Comparison of ENCODE assay signal across 12 mouse cellular contexts in the genomic region with DNA sequence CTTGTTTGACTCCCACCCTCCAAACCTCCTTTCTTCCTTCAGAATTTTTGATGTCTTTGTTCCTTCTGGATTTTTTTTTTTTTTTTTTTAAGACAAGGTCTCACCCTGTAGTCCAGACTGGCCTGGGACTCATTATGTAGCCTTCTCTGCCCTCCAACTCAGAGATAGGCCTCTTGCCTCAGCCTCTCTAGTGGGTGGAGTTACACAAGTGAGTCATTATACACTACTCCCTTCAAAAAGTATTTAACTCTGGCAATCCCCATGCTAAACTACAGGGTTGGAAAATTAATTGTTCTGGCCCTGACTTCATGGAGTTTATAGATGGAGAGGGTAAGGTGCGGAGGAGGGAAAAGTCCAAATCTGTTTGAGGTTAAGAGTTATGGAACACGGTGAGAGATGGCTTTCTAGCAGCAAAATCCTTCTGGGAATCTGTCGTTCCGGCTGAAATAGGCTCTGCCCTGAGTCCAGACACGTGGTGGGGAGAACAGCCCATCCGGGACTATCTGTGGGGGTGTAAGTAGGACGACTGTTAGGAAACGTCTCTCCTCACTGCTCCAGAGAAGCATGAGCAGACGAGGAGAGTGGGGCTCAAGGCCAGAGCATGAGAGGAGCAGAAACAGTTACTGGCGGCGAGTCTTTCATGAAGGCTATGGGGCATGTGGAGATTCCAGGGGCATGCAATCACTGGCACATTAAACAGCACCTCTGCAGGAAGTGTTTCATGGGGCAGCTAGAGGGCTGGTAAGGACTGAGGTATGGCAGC. TPM values are rescaled to one million over a fixed set of nuclear protein-coding genes. Genes with fewer than 3 reads are reported as not detected.
DNase-seq lines count a peak whose midpoint lies in the region; ATAC-seq lines count a peak whose summit lies in the region.
"Had no signal": no experiment of that assay in that cellular context is flagged by ENCODE, and none has a peak within 500 bp of the region (broad histone marks: within the 10 kb centered on the region; RNA-seq: fewer than 3 reads in every experiment).

No protein-coding gene starts in this region.

- DNase-seq in testis, postnatal 10 days (ENCODE audit: low spot score), result peak; percentile 42
- no peak for DNase-seq in testis, postnatal 14 days (ENCODE audit: low spot score)
- peak; percentile 4 to 9 for DNase-seq in adrenal gland, postnatal 4 days (ENCODE audit: low spot score in 2 of 2)
- no peak for DNase-seq in limb, embryonic 10.5 days (ENCODE audit: low spot score)
- DNase-seq in adipocyte (ENCODE audit: low spot score), result no peak
- no peak for DNase-seq in forebrain, embryonic 10.5 days (ENCODE audit: extremely low spot score, low spot score)
- DNase-seq: cerebellum, adult 11-12 months; liver, embryonic 13.5 days; lung, postnatal 10 days had no signal

- H3K4me3 ChIP-seq in limb, embryonic 10.5 days, result no peak overlapping the region
- no peak overlapping the region for H3K4me3 ChIP-seq in intestine, embryonic 16.5 days (ENCODE audit: low read length)
- no peak overlapping the region for H3K4me3 ChIP-seq in forebrain, embryonic 10.5 days
- H3K4me3 ChIP-seq: heart, embryonic 15.5 days; liver, embryonic 13.5 days; neural tube, embryonic 15.5 days had no signal

- no peaks in the 10 kb centered on the region for H3K27me3 ChIP-seq in limb, embryonic 10.5 days (ENCODE audit: low read depth, poor library complexity, severe bottlenecking)
- H3K27me3 ChIP-seq in intestine, embryonic 16.5 days (replicated peaks; ENCODE audit: control insufficient read depth, insufficient read depth, low read length), result no peaks in the 10 kb centered on the region
- H3K27me3 ChIP-seq in forebrain, embryonic 10.5 days (ENCODE audit: poor library complexity, severe bottlenecking), result no peaks in the 10 kb centered on the region
- H3K27me3 ChIP-seq: heart, embryonic 15.5 days; liver, embryonic 13.5 days; neural tube, embryonic 15.5 days had no signal

- H3K9ac ChIP-seq in intestine, embryonic 16.5 days (ENCODE audit: low read depth, low read length), result no peak overlapping the region
- H3K9ac ChIP-seq: heart, embryonic 15.5 days; liver, embryonic 13.5 days; neural tube, embryonic 15.5 days had no signal

- H3K4me1 ChIP-seq in limb, embryonic 10.5 days, result peaks cover 12% of the 10 kb centered on the region; the same call in 1 of the 2 replicates
- H3K4me1 ChIP-seq in intestine, embryonic 16.5 days (ENCODE audit: control insufficient read depth, insufficient read depth, low read length), result no peaks in the 10 kb centered on the region
- no peaks in the 10 kb centered on the region for H3K4me1 ChIP-seq in forebrain, embryonic 10.5 days
- H3K4me1 ChIP-seq: heart, embryonic 15.5 days; neural tube, embryonic 15.5 days had no signal

- no peak for ATAC-seq in intestine, embryonic 16.5 days

- H3K4me2 ChIP-seq in intestine, embryonic 16.5 days (ENCODE audit: low read depth, low read length), result no peak overlapping the region
- H3K4me2 ChIP-seq: heart, embryonic 15.5 days; liver, embryonic 13.5 days; neural tube, embryonic 15.5 days had no signal

- no peaks in the 10 kb centered on the region for H3K9me3 ChIP-seq in limb, embryonic 10.5 days (replicated peaks)
- no peaks in the 10 kb centered on the region for H3K9me3 ChIP-seq in intestine, embryonic 16.5 days (ENCODE audit: control insufficient read depth, low read length)
- H3K9me3 ChIP-seq in forebrain, embryonic 10.5 days, result no peaks in the 10 kb centered on the region
- H3K9me3 ChIP-seq: heart, embryonic 15.5 days; liver, embryonic 13.5 days; neural tube, embryonic 15.5 days had no signal

- peak overlapping the region; percentile 20; the same call in 1 of the 2 replicates for H3K27ac ChIP-seq in limb, embryonic 10.5 days
- no peak overlapping the region for H3K27ac ChIP-seq in intestine, embryonic 16.5 days (ENCODE audit: low read length)
- H3K27ac ChIP-seq in forebrain, embryonic 10.5 days, result no peak overlapping the region
- H3K27ac ChIP-seq: heart, embryonic 15.5 days; liver, embryonic 13.5 days; neural tube, embryonic 15.5 days had no signal

- no peaks in the 10 kb centered on the region for H3K36me3 ChIP-seq in limb, embryonic 10.5 days
- H3K36me3 ChIP-seq in intestine, embryonic 16.5 days (ENCODE audit: control insufficient read depth, insufficient read depth, low read length), result no peaks in the 10 kb centered on the region
- no peaks in the 10 kb centered on the region for H3K36me3 ChIP-seq in forebrain, embryonic 10.5 days (replicated peaks)
- H3K36me3 ChIP-seq: heart, embryonic 15.5 days; liver, embryonic 13.5 days; neural tube, embryonic 15.5 days had no signal

- 78% methylated on average over 11 of the region's 11 CpGs for WGBS in limb, embryonic 10.5 days
- 69% methylated on average over 11 of the region's 11 CpGs for WGBS in intestine, embryonic 16.5 days
- WGBS in forebrain, embryonic 10.5 days, result 80% methylated on average over 11 of the region's 11 CpGs

RNA-seq across cellular contexts. Expression of a gene that starts 32.5 kb away (rescaled TPM):
- total RNA-seq in adrenal gland, postnatal 4 days (2021), result 10 to 100 TPM; 14.8 to 16.3 TPM
- 17.7 and 21.6 TPM in 2 replicates for polyA plus RNA-seq in limb, embryonic 10.5 days (2016; fragmentation: Nextera tagmentation; extraction: Ambion mirVana)
- polyA plus RNA-seq in intestine, embryonic 16.5 days (2015; fragmentation: Nextera tagmentation; extraction: Ambion mirVana), result 17.1 and 19.5 TPM in 2 replicates
- 22.2 and 22.3 TPM in 2 replicates for polyA plus RNA-seq in forebrain, embryonic 10.5 days (2016; fragmentation: Nextera tagmentation; extraction: Ambion mirVana)

RNA-seq across cellular contexts. Expression of a gene that starts 40.7 kb away (rescaled TPM):
- total RNA-seq in adrenal gland, postnatal 4 days (2021), result 10 to 100 TPM; 24.2 to 26.5 TPM
- polyA plus RNA-seq in limb, embryonic 10.5 days (2016; fragmentation: Nextera tagmentation; extraction: Ambion mirVana), result 6.4 TPM in 2 replicates
- 3.8 TPM in 2 replicates for polyA plus RNA-seq in intestine, embryonic 16.5 days (2015; fragmentation: Nextera tagmentation; extraction: Ambion mirVana)
- 7.0 and 7.1 TPM in 2 replicates for polyA plus RNA-seq in forebrain, embryonic 10.5 days (2016; fragmentation: Nextera tagmentation; extraction: Ambion mirVana)

Comparison
In these comparisons a context has a peak if more than half of its experiments do, and no peak if none do; other contexts are left out.
1. DNase-seq: peak in testis, postnatal 10 days (single experiment) and adrenal gland, postnatal 4 days (2 of 2); none in testis, postnatal 14 days (single experiment), limb, embryonic 10.5 days (single experiment), adipocyte (single experiment) and forebrain, embryonic 10.5 days (single experiment).